Mouse (Mus musculus) urinary bladder, postnatal 25 days (tissue): ENCODE results near the gene Pkm.
A peak's percentile ranks its signal among the peaks of the same experiment; 100 is the strongest.

Source experiments
- DNase-seq: peaks from one replicate; pipeline ENCODE4 v3.0.0; 2022; ENCODE audit warnings: low spot score

The Pkm gene

GRCm38 (mm10) chr9:59655958-59656634 lies at the start of gene Pkm:
TSS of gene Pkm (plus strand) at chr9:59656368.
- peak; percentile 93 for DNase-seq

GRCm38 (mm10) chr9:59610950-59611349 lies 45.2 kb upstream of the Pkm start:
- no peak for DNase-seq

- DNase-seq: no peak
Measured at GRCm38 (mm10) chr9:59615797-59616196, 40.4 kb upstream of the Pkm start.

GRCm38 (mm10) chr9:59616622-59617306 lies 39.4 kb upstream of the Pkm start, which contains the start of gene Parp6:
TSS of gene Parp6 (plus strand) at chr9:59617284.
- peak; percentile 100 for DNase-seq

- DNase-seq: no peak
Measured at GRCm38 (mm10) chr9:59617307-59617973, 38.7 kb upstream of the Pkm start.

- DNase-seq: no peak
Measured at GRCm38 (mm10) chr9:59638372-59638771, 17.8 kb upstream of the Pkm start.

GRCm38 (mm10) chr9:59639936-59640335 lies 16.2 kb upstream of the Pkm start:
- DNase-seq: no peak

GRCm38 (mm10) chr9:59641320-59641719 lies 14.8 kb upstream of the Pkm start:
- no peak for DNase-seq

GRCm38 (mm10) chr9:59649911-59650310 lies 6.3 kb upstream of the Pkm start:
- no peak for DNase-seq

GRCm38 (mm10) chr9:59653371-59653770 lies 2.8 kb upstream of the Pkm start:
- DNase-seq: no peak

GRCm38 (mm10) chr9:59654450-59654983 lies 1.7 kb upstream of the Pkm start:
- DNase-seq: no peak

GRCm38 (mm10) chr9:59656635-59657617 lies 758 bp downstream of the Pkm start:
- peak; percentile 75 for DNase-seq

- DNase-seq: no peak
Measured at GRCm38 (mm10) chr9:59658146-59658545, 2.0 kb downstream of the Pkm start.

GRCm38 (mm10) chr9:59659036-59660026 lies 3.2 kb downstream of the Pkm start:
- DNase-seq: peak; percentile 64

- DNase-seq: no peak
Measured at GRCm38 (mm10) chr9:59660421-59660820, 4.3 kb downstream of the Pkm start.

- DNase-seq: no peak
Measured at GRCm38 (mm10) chr9:59661298-59661975, 5.3 kb downstream of the Pkm start.

- no peak for DNase-seq
Measured at GRCm38 (mm10) chr9:59663226-59663625, 7.1 kb downstream of the Pkm start.

- no peak for DNase-seq
Measured at GRCm38 (mm10) chr9:59663957-59664356, 7.8 kb downstream of the Pkm start.

GRCm38 (mm10) chr9:59664664-59665256 lies 8.6 kb downstream of the Pkm start:
- DNase-seq: no peak
